Mouse (Mus musculus): ENCODE data around the gene Erc2.

- TF ChIP-seq EP300 (IDR thresholded peaks at IDR 0.05; ENCODE audit: low read depth) (no peak), CTCF (IDR thresholded peaks at IDR 0.05; ENCODE audit: low read depth) (no peak)
These were observed 666.7 kb downstream of the Erc2 start for GRCm38 (mm10) chr14:28288926-28289325.

All from liver, postnatal 0 days (tissue).